In genomic region chr12:56540591-56540990, GRCm38 (mm10) we compare ENCODE assay signal across 14 mouse cellular contexts. TPM values are rescaled to one million over a fixed set of nuclear protein-coding genes. Genes with fewer than 3 reads are reported as not detected.
DNase-seq lines count a peak whose midpoint lies in the region; ATAC-seq and TF ChIP-seq lines count a peak whose summit lies in the region.
"Had no signal": no experiment of that assay in that cellular context is flagged by ENCODE, and none has a peak within 500 bp of the region (broad histone marks: within the 10 kb centered on the region; RNA-seq: fewer than 3 reads in every experiment).

No protein-coding gene starts in this region.

- H3K9me3 ChIP-seq in embryonic facial prominence, embryonic 13.5 days, result no peaks in the 10 kb centered on the region
- H3K9me3 ChIP-seq in embryonic facial prominence, embryonic 10.5 days, result no peaks in the 10 kb centered on the region
- H3K9me3 ChIP-seq in hindbrain, embryonic 10.5 days, result no peaks in the 10 kb centered on the region
- no peaks in the 10 kb centered on the region for H3K9me3 ChIP-seq in hindbrain, postnatal 0 days (ENCODE audit: low read length)
- H3K9me3 ChIP-seq in lung, embryonic 16.5 days (ENCODE audit: control insufficient read depth, low read length), result no peaks in the 10 kb centered on the region
- H3K9me3 ChIP-seq in neural tube, embryonic 15.5 days (replicated peaks), result no peaks in the 10 kb centered on the region
- H3K9me3 ChIP-seq: neural tube, embryonic 13.5 days had no signal

- no peak overlapping the region for H3K9ac ChIP-seq in embryonic facial prominence, embryonic 13.5 days
- H3K9ac ChIP-seq in hindbrain, postnatal 0 days (replicated peaks; ENCODE audit: low read length), result no peak overlapping the region
- H3K9ac ChIP-seq in lung, embryonic 16.5 days (ENCODE audit: low read length), result peak overlapping the region; percentile 33; the same call in 1 of the 2 replicates
- H3K9ac ChIP-seq in neural tube, embryonic 15.5 days (replicated peaks), result no peak overlapping the region
- H3K9ac ChIP-seq: liver, postnatal 0 days; neural tube, embryonic 13.5 days had no signal

- peak overlapping the region; percentile 41 for H3K4me2 ChIP-seq in embryonic facial prominence, embryonic 13.5 days
- no peak overlapping the region for H3K4me2 ChIP-seq in hindbrain, postnatal 0 days (ENCODE audit: low read depth, low read length)
- H3K4me2 ChIP-seq in lung, embryonic 16.5 days (ENCODE audit: low read depth, low read length), result peak overlapping the region; percentile 31
- H3K4me2 ChIP-seq in neural tube, embryonic 15.5 days, result peak overlapping the region; percentile 27; the same call in 1 of the 2 replicates
- H3K4me2 ChIP-seq: neural tube, embryonic 13.5 days had no signal

- no peak overlapping the region for H3K4me3 ChIP-seq in embryonic facial prominence, embryonic 13.5 days
- H3K4me3 ChIP-seq in embryonic facial prominence, embryonic 10.5 days, result no peak overlapping the region
- H3K4me3 ChIP-seq in hindbrain, embryonic 10.5 days, result no peak overlapping the region
- H3K4me3 ChIP-seq in hindbrain, postnatal 0 days (ENCODE audit: low read length), result no peak overlapping the region
- H3K4me3 ChIP-seq in lung, embryonic 16.5 days (ENCODE audit: low read length), result peak overlapping the region; percentile 10
- H3K4me3 ChIP-seq in neural tube, embryonic 15.5 days (replicated peaks), result no peak overlapping the region
- H3K4me3 ChIP-seq: neural tube, embryonic 13.5 days had no signal

- DNase-seq in embryonic facial prominence, embryonic 10.5 days (ENCODE audit: low spot score), result no peak
- peak; percentile 8 for DNase-seq in hindbrain, embryonic 10.5 days (ENCODE audit: low spot score)
- no peak for DNase-seq in hindbrain, postnatal 0 days (ENCODE audit: low spot score)
- DNase-seq in lung, postnatal 25 days (ENCODE audit: low spot score), result no peak
- no peak for DNase-seq in layer of hippocampus, adult 8-10 months (ENCODE audit: low spot score in 2 of 2)

- no peak for TF ChIP-seq CTCF in hindbrain, postnatal 0 days (IDR thresholded peaks at IDR 0.05; ENCODE audit: low read depth)

- H3K27ac ChIP-seq in embryonic facial prominence, embryonic 13.5 days, result no peak overlapping the region
- H3K27ac ChIP-seq in embryonic facial prominence, embryonic 10.5 days (replicated peaks), result no peak overlapping the region
- H3K27ac ChIP-seq in hindbrain, embryonic 10.5 days, result no peak overlapping the region
- no peak overlapping the region for H3K27ac ChIP-seq in hindbrain, postnatal 0 days
- H3K27ac ChIP-seq in lung, embryonic 16.5 days (ENCODE audit: low read length), result no peak overlapping the region
- H3K27ac ChIP-seq in neural tube, embryonic 15.5 days (replicated peaks), result no peak overlapping the region
- H3K27ac ChIP-seq: neural tube, embryonic 13.5 days had no signal

- 2% methylated on average over 10 of the region's 10 CpGs for WGBS in embryonic facial prominence, embryonic 13.5 days
- 2% methylated on average over 10 of the region's 10 CpGs for WGBS in embryonic facial prominence, embryonic 10.5 days
- WGBS in hindbrain, embryonic 10.5 days, result 2% methylated on average over 10 of the region's 10 CpGs
- WGBS in hindbrain, postnatal 0 days, result 2% methylated on average over 10 of the region's 10 CpGs
- 4% methylated on average over 10 of the region's 10 CpGs for WGBS in lung, embryonic 16.5 days
- WGBS in neural tube, embryonic 15.5 days, result 2% methylated on average over 10 of the region's 10 CpGs

- H3K27me3 ChIP-seq in embryonic facial prominence, embryonic 13.5 days, result peaks cover 88% of the 10 kb centered on the region
- peaks cover 87% of the 10 kb centered on the region for H3K27me3 ChIP-seq in embryonic facial prominence, embryonic 10.5 days (replicated peaks; ENCODE audit: low read depth, poor library complexity, severe bottlenecking)
- peaks cover 94% of the 10 kb centered on the region for H3K27me3 ChIP-seq in hindbrain, embryonic 10.5 days (ENCODE audit: insufficient read depth, poor library complexity, severe bottlenecking)
- peaks cover 78% of the 10 kb centered on the region for H3K27me3 ChIP-seq in hindbrain, postnatal 0 days (ENCODE audit: insufficient read depth, low read length)
- H3K27me3 ChIP-seq in lung, embryonic 16.5 days (ENCODE audit: control insufficient read depth, insufficient read depth, low read depth, low read length), result peaks cover 48% of the 10 kb centered on the region
- peaks cover 94% of the 10 kb centered on the region for H3K27me3 ChIP-seq in neural tube, embryonic 15.5 days (replicated peaks)

- no peaks in the 10 kb centered on the region for H3K36me3 ChIP-seq in embryonic facial prominence, embryonic 13.5 days
- no peaks in the 10 kb centered on the region for H3K36me3 ChIP-seq in embryonic facial prominence, embryonic 10.5 days (replicated peaks)
- H3K36me3 ChIP-seq in hindbrain, embryonic 10.5 days, result no peaks in the 10 kb centered on the region
- H3K36me3 ChIP-seq in hindbrain, postnatal 0 days (ENCODE audit: insufficient read depth, low read length), result no peaks in the 10 kb centered on the region
- no peaks in the 10 kb centered on the region for H3K36me3 ChIP-seq in lung, embryonic 16.5 days (ENCODE audit: control insufficient read depth, insufficient read depth, low read length)
- H3K36me3 ChIP-seq in neural tube, embryonic 15.5 days, result no peaks in the 10 kb centered on the region
- H3K36me3 ChIP-seq: neural tube, embryonic 13.5 days had no signal

- ATAC-seq in embryonic facial prominence, embryonic 13.5 days (ENCODE audit: insufficient number of reproducible peaks, insufficient read depth, low FRiP score, low TSS enrichment, low read depth), result no peak
- no peak for ATAC-seq in hindbrain, postnatal 0 days
- no peak for ATAC-seq in lung, embryonic 16.5 days (ENCODE audit: low read depth)
- no peak for ATAC-seq in neural tube, embryonic 15.5 days (ENCODE audit: low FRiP score)
- ATAC-seq: liver, postnatal 0 days had no signal

- H3K4me1 ChIP-seq in embryonic facial prominence, embryonic 13.5 days, result peaks cover 10% of the 10 kb centered on the region; the same call in 1 of the 2 replicates
- H3K4me1 ChIP-seq in embryonic facial prominence, embryonic 10.5 days, result peaks cover 11% of the 10 kb centered on the region
- H3K4me1 ChIP-seq in hindbrain, embryonic 10.5 days (replicated peaks), result peaks cover 8% of the 10 kb centered on the region; the same call in 1 of the 2 replicates
- H3K4me1 ChIP-seq in hindbrain, postnatal 0 days (ENCODE audit: insufficient read depth, low read length), result no peaks in the 10 kb centered on the region
- H3K4me1 ChIP-seq in lung, embryonic 16.5 days (replicated peaks; ENCODE audit: control insufficient read depth, insufficient read depth, low read length), result 0 out of 2 replicates have a peak, but pooled peaks cover 3% of the 10 kb centered on the region
- peaks cover 7% of the 10 kb centered on the region; the same call in 1 of the 2 replicates for H3K4me1 ChIP-seq in neural tube, embryonic 15.5 days
- H3K4me1 ChIP-seq: neural tube, embryonic 13.5 days had no signal

RNA-seq across cellular contexts. Expression of gene Nkx2-1, which starts 3.9 kb away (rescaled TPM):
- polyA plus RNA-seq in embryonic facial prominence, embryonic 13.5 days (2015; fragmentation: Nextera tagmentation; extraction: Ambion mirVana), result 0.15 TPM in 1 of 2 replicates, not detected in the other
- polyA plus RNA-seq in embryonic facial prominence, embryonic 10.5 days (2016; fragmentation: Nextera tagmentation; extraction: Ambion mirVana), result 4.4 and 9.0 TPM in 2 replicates
- polyA plus RNA-seq in hindbrain, embryonic 10.5 days (2016; fragmentation: Nextera tagmentation; extraction: Ambion mirVana), result 3.2 and 3.6 TPM in 2 replicates
- 0.25 and 0.42 TPM in 2 replicates for total RNA-seq in hindbrain, postnatal 0 days (2014; rRNA removed)
- not detected in 2 replicates for polyA plus RNA-seq in hindbrain, postnatal 0 days (2015; fragmentation: Nextera tagmentation; extraction: Ambion mirVana)
- 74.8 and 91.7 TPM in 2 replicates for polyA plus RNA-seq in lung, embryonic 16.5 days (2015; fragmentation: Nextera tagmentation; extraction: Ambion mirVana)
- not detected in 2 replicates for polyA plus RNA-seq in neural tube, embryonic 15.5 days (2015; fragmentation: Nextera tagmentation; extraction: Ambion mirVana)
- total RNA-seq in layer of hippocampus, adult 8-10 months (2022), result under 1 TPM; 0.26 to 0.39 (median 0.31) TPM
- total RNA-seq: common myeloid progenitor, adult 5-6 weeks; gastrocnemius, postnatal 36 days had no signal
- polyA plus RNA-seq: liver, postnatal 0 days; Patski; stomach, embryonic 14.5 days had no signal
